Comparison of ENCODE assay signal across 12 mouse cellular contexts in the genomic region with DNA sequence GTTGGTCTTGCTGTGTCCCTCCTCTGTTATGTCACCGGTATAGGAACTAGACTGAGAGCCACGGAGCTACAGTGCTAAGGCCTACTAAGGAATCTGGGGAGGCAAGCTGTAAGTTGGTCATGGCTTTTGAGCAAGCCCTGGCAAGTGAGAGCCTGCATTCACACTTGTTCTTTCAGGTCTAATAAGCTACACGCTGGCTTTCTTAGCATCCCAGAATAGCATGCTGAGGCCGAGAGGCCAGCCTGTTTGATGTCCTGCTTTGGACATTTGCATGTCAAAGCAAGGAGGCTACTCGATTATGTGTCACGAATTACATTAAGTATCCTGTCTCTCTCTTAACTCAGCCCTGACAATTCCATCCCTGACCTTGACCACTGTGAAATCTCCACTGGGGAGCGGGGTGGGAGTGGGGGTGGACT.
DNase-seq lines count a peak whose midpoint lies in the region; ATAC-seq lines count a peak whose summit lies in the region.
"Had no signal": no experiment of that assay in that cellular context is flagged by ENCODE, and none has a peak within 500 bp of the region (broad histone marks: within the 10 kb centered on the region; RNA-seq: fewer than 3 reads in every experiment).

No protein-coding gene starts in this region.

- no peak overlapping the region for H3K4me3 ChIP-seq in forebrain, embryonic 16.5 days (replicated peaks; ENCODE audit: low read length)
- H3K4me3 ChIP-seq in midbrain, embryonic 14.5 days (replicated peaks; ENCODE audit: low read depth, low read length) = no peak overlapping the region
- H3K4me3 ChIP-seq: megakaryocyte, embryonic 14.5 days had no signal

- H3K36me3 ChIP-seq in forebrain, embryonic 16.5 days (ENCODE audit: control insufficient read depth, insufficient read depth) = no peaks in the 10 kb centered on the region
- no peaks in the 10 kb centered on the region for H3K36me3 ChIP-seq in midbrain, embryonic 14.5 days (ENCODE audit: control insufficient read depth, insufficient read depth, low read length)

- no peaks in the 10 kb centered on the region for H3K27me3 ChIP-seq in forebrain, embryonic 16.5 days (replicated peaks; ENCODE audit: control insufficient read depth, insufficient read depth, low read length)
- no peaks in the 10 kb centered on the region for H3K27me3 ChIP-seq in midbrain, embryonic 14.5 days (ENCODE audit: control insufficient read depth, insufficient read depth, low read length)
- H3K27me3 ChIP-seq: megakaryocyte, embryonic 14.5 days had no signal

- peaks cover 4% of the 10 kb centered on the region; the same call in 1 of the 2 replicates for H3K4me1 ChIP-seq in forebrain, embryonic 16.5 days (replicated peaks; ENCODE audit: control insufficient read depth, insufficient read depth, low read length)
- peaks cover 21% of the 10 kb centered on the region; the same call in 1 of the 2 replicates for H3K4me1 ChIP-seq in midbrain, embryonic 14.5 days (ENCODE audit: control insufficient read depth, insufficient read depth, low read length)
- H3K4me1 ChIP-seq: megakaryocyte, embryonic 14.5 days had no signal

- ATAC-seq in forebrain, embryonic 16.5 days = 0 out of 2 replicates have a peak, but pooled peaks have one; percentile 18
- ATAC-seq in midbrain, embryonic 14.5 days (ENCODE audit: low FRiP score, low TSS enrichment) = peak; percentile 47
- ATAC-seq: activated CD4-positive, CD25-positive, alpha-beta regulatory T cell, adult 4 months; intestine, postnatal 0 days; liver, postnatal 0 days had no signal

- H3K9me3 ChIP-seq in forebrain, embryonic 16.5 days (ENCODE audit: control insufficient read depth, low read length) = no peaks in the 10 kb centered on the region; the same call in 1 of the 2 replicates
- no peaks in the 10 kb centered on the region for H3K9me3 ChIP-seq in midbrain, embryonic 14.5 days (ENCODE audit: control insufficient read depth, low read length)

- no peak overlapping the region for H3K4me2 ChIP-seq in forebrain, embryonic 16.5 days (ENCODE audit: low read length)
- H3K4me2 ChIP-seq in midbrain, embryonic 14.5 days (ENCODE audit: low read length) = no peak overlapping the region

- DNase-seq in R1 (ENCODE audit: low read depth, low spot score) = peak; percentile 71
- DNase-seq in brain, adult 2 months (ENCODE audit: low read depth, low spot score) = peak; percentile 7
- DNase-seq in midbrain, embryonic 14.5 days = peak; percentile 68
- DNase-seq in cerebellum, adult 18-20 months = no peak
- DNase-seq in adrenal gland, adult 2 months = no peak
- DNase-seq in cerebellum, adult 8-10 months = no peak
- DNase-seq: liver, postnatal 0 days; thymus, adult 2 months had no signal

- no peak overlapping the region for H3K9ac ChIP-seq in forebrain, embryonic 16.5 days (replicated peaks; ENCODE audit: low read depth, low read length)
- H3K9ac ChIP-seq in midbrain, embryonic 14.5 days (replicated peaks; ENCODE audit: low read length) = no peak overlapping the region
- H3K9ac ChIP-seq: liver, postnatal 0 days had no signal

- WGBS in forebrain, embryonic 16.5 days = 8% methylated on average over 7 of the region's 7 CpGs
- WGBS in midbrain, embryonic 14.5 days = 3% methylated on average over 7 of the region's 7 CpGs

- H3K27ac ChIP-seq in forebrain, embryonic 16.5 days (ENCODE audit: low read length) = no peak overlapping the region
- no peak overlapping the region for H3K27ac ChIP-seq in midbrain, embryonic 14.5 days (replicated peaks; ENCODE audit: low read depth, low read length)

Comparison
In these comparisons a context has a peak if more than half of its experiments do, and no peak if none do; other contexts are left out.
1. DNase-seq: peak in R1 (single experiment), brain, adult 2 months (single experiment) and midbrain, embryonic 14.5 days (single experiment); none in cerebellum, adult 18-20 months (0 of 2), adrenal gland, adult 2 months (single experiment) and cerebellum, adult 8-10 months (single experiment).